Mouse (Mus musculus) adrenal gland, postnatal 36 days (tissue): ENCODE measurements at regions not wholly inside any gene's neighbourhood (a gene's known extent, or its start where the extent isn't known, plus 50 kb on each side); places are given as distances from the start of the nearest gene placed in this dataset.
A peak's percentile ranks its signal among the peaks of the same experiment; 100 is the strongest.

Experiments
- DNase-seq, 2 experiments: peaks; one replicate each; pipeline ENCODE4 v3.0.0; 2021; ENCODE audit warnings: mixed read lengths in 1 of 2

DNA sequence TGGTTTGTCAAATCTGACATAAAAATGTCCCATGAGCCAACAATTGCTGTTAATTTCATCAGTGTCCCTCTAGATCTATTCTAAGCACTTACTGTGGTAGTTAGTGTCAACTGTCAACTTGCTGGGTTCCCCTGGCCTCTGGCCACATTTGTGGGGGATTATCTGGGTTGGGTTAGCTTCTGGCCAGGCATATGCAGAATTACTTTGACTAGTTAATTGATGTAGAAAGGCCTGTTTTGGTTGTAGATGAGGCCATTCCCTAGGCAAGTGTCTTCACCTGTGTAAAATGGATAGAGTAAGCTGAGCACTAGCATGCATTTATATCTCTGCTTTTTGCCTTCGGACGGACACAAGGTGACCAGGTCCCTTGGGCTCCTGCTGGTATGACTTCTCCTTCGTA, 283.9 kb downstream of the 1810013L24Rik start:
- DNase-seq, result no peak

GRCm38 (mm10) chr16:9115548-9115947, 285.6 kb downstream of the 1810013L24Rik start:
- no peak for DNase-seq

DNA sequence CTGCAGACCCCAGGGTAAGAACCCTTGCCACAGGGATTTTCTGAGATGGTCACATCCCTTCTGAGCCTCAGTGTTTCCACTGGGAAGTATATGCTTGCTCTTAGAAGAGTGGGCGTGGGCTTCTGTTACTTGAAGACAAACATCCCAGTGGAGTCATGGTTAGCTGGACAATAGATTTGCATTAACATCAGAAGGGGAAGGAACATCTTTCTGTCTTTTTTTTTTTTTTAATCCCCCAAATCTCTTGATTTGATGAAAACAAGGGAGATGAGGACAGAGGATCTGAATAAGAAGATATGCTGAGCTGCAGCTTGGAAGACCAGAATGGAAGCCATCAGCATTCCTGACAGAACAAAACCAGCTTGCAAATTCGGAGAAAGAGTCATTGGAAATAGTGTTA, 291.7 kb downstream of the 1810013L24Rik start:
- no peak for DNase-seq

DNA sequence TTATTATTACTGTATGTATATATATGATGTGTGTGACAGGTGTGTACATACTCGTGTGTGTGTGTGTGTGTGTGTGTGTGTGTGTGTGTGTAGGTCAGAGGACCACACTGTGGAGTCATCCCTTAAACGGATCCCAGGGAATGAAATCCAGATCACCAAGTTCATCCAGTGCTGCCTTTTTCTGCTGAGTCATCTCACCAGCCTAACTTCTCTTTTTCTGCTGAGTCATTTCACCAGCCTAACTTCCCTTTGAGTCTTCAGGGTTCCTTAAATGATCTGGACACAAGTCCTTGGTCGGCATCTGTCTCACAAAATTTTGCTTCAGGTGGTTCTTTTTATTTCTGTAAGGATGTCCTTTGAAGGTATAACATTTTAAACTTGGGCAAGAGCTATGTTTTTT, 302.2 kb downstream of the 1810013L24Rik start:
- DNase-seq, result peak in 1 of 2 experiments; percentile 35

DNA sequence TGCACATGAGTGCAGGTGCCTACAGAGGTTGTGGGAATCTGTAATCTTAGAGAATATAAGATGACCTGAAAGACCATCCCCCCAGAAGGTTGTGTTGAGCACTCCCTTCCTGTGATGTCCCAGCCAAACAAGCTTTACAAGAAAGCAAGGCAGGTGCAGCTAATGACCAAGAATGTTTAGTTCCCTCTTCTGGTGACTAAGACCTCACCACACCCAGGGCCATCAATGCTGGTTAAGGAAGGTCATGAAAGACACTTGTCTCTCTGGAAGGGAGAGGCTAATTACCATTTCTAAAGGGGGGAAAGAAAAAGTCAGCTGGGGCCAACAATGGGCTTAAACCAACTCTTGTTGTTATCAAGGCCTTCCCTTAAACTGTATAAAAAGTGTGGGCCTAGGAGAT, 302.9 kb downstream of the 1810013L24Rik start:
- DNase-seq, result no peak

DNA sequence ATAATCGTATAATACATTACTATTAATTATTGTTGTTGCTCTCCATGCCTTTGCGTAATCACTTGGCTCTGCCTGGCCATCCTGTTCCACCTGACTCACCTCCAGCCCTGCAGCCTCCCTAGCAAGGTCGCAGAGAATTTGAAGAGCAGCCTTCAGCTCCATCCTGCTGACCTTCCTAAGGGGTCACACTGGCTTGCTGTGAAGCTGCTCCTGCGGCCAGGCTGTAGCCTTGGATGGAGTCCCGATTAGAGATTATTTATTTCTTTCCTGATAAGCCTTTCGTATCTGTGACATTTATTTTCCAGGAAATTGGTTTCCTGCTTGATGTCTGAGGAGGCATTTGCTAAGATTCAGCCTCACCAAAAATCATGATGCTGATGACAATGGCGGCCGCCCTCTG, 305.5 kb downstream of the 1810013L24Rik start:
- DNase-seq, result peak; percentile 74 to 80

DNA sequence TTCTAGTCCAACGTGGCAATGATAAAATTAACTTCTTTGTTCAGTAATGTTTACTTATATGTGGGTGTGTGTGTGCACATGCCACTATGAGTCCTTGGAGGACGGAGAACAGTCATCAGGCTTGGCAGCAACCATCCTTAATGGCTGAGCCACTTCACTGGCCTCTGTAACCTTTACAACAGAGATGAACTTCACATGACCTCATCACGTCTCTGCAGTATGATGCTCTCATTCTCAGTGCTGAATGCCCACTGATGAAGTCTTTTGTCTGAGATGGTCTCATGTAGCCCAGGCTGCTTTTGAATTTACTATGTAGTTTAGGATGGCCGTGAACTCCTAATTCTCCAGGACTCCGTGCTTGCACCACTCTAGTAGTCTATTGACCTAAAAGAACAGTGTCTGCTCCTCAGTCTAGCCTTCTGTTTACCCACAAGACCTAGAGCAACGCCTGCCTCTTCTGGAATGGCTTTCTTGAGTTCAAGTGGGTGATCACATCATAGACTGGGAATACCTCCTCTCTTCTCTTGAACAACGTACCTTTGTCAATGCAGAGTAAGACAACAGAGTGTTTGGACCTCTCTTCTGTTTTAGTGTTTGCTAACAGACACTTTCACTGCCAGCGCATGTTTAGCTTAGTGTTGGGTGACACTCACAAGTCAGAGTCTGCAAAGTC, 308.8 kb downstream of the 1810013L24Rik start:
- peak; percentile 49 to 67 for DNase-seq

DNA sequence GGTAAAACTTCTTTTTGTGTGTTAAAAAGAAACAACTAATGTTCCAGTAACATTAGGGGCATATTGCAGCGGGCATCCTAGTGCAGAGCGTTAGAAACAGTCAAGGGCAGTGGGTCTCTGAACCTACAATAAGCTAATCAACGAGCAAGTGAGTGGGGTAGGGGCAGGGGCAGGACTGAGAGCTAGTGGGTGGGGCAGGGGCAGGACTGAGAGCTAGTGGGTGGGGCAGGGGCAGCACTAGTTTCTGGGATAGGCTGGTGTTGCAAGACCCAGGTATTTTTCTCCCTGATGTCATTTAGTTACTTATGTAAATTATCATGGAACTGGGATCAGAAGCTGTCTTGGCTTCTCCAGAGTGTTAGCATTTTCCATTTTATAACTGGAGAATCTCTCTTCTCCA, 309.5 kb downstream of the 1810013L24Rik start:
- no peak for DNase-seq

- DNase-seq, result peak in 1 of 2 experiments; percentile 18
These were observed 319.6 kb downstream of the 1810013L24Rik start for GRCm38 (mm10) chr16:9149209-9150135.

GRCm38 (mm10) chr16:9151936-9152335, 322.0 kb downstream of the 1810013L24Rik start:
- peak; percentile 34 to 55 for DNase-seq

GRCm38 (mm10) chr16:9153501-9153900, 323.6 kb downstream of the 1810013L24Rik start:
- no peak for DNase-seq

DNA sequence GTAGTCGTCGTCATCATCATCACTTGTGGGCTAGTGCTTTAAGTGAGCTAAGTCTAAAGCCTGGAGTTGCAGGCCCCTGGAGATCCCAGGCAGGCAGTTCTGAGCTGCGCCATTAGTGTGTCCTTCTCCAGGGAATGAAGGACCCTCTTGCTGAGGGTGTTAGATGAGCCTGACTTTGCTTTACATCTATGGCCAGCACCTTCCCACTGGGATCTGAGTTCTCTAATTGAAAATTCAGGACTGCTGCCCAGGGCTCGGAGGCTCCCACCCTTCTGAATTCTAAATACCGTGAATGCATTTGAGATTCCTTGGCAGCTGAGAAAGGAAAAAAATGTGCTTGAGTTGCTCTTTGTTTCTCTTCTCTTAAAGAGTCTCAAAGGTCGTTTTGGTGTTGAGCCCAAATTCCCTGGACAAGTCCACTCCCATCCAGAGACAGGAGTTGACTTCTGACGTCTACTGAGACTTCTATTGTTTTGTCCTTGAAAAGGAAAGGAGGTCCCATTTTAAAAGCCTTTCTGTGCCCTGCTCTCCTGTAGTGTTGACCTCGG, 335.9 kb downstream of the 1810013L24Rik start:
- no peak for DNase-seq

DNA sequence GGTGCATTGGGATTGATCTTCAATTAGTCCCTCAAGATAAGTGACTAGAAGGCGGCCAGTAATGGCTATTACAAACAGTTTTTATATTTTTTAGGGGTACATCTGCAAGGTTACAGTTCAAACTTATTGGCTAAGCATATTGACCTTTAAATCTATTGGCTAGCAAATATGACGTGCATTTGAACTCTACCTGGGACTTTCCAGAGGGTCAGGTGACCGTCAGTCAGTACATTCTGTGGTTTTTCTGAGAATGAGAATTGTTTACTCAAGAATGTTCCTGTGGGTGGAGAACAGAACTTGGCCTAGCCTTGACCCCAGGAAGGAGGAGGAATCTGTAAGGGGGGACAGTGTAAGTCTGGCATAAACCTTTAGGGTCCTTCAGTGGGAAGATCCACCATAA, 346.5 kb downstream of the 1810013L24Rik start:
- no peak for DNase-seq

- no peak for DNase-seq
These were observed 365.9 kb downstream of the 1810013L24Rik start for GRCm38 (mm10) chr16:9195821-9196220.

- DNase-seq, result no peak
These were observed 369.1 kb downstream of the 1810013L24Rik start for GRCm38 (mm10) chr16:9198903-9199532.

GRCm38 (mm10) chr16:9208602-9209001, 378.7 kb downstream of the 1810013L24Rik start:
- DNase-seq, result no peak

DNA sequence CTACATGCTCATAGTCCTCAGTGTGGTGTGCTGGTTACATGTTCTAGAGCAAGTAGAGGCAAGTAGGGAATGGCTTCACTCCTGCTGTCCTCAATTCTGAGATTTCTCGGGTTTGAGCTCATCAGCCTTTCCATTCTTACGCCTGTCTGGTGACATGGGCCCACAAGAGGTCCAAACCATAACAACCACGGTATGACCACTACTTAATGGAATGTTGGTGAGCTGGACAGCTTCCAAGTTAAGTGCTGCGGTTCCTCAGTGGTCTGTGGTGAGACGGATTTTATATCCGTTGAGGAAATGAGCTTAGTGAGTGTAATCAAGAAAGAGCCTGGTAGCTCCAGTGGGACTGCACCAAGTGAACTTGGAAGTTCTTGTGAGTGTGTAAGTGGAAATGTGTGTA, 381.6 kb downstream of the 1810013L24Rik start:
- DNase-seq, result no peak

GRCm38 (mm10) chr16:9215131-9215530, 385.2 kb downstream of the 1810013L24Rik start:
- DNase-seq, result no peak

GRCm38 (mm10) chr16:9217361-9217760, 387.5 kb downstream of the 1810013L24Rik start:
- DNase-seq, result peak in 1 of 2 experiments; percentile 24

DNA sequence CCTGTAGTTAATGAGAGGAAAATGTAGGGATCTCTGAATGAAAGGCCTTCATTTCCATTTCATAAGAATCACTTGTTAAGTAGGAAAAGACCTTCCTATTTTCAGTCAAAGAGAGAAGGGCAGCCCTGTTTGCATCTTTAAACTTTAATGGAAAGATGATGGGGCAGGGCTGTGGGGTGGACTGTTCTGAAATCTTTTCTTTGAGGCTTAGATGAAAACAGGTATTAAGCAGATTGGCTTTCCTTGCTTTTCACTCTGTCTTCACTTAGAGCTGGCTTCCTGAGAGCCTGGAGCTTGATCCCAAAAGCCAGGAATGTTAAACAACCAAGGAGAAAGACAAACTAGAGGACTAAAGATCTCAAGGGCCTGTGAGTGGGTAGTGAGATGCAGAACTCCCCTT, 400.3 kb downstream of the 1810013L24Rik start:
- DNase-seq, result no peak

- DNase-seq, result peak; percentile 24 to 52
These were observed 412.2 kb downstream of the 1810013L24Rik start for GRCm38 (mm10) chr16:9242099-9242498.

GRCm38 (mm10) chr16:9247198-9247597, 417.3 kb downstream of the 1810013L24Rik start:
- peak in 1 of 2 experiments; percentile 12 for DNase-seq
